Mouse (Mus musculus): ENCODE data around the gene Prelp. TPM values are rescaled to one million over a fixed set of nuclear protein-coding genes. Genes with fewer than 3 reads are reported as not detected.

Gene Prelp
- polyA plus RNA-seq, 1 experiment, result 13.3 TPM

DNA sequence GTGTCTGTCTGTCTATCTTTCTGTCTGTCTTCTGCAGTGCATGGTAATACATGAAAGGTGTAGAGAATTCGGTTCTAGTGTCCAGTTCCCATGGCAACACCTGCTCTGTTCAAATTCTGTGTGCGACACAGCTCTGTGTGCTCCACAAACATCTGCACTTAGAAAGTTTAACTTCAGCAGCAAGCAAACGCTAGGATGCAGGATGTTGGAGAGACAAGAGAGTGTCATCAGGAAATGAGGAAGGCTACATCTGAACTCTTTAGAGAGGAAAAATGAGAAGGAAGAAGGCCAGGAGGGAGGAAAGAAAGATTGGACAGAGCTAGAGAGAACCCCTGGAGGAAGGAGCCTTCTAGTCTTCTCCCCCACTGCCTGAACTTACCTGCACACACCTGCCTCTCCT, 338 bp downstream of the Prelp start:
- no peaks in the 10 kb centered on the region for H3K27me3 ChIP-seq (ENCODE audit: control insufficient read depth, insufficient read depth, low read length)
- no peak for DNase-seq
- H3K36me3 ChIP-seq (ENCODE audit: control insufficient read depth, insufficient read depth, low read length), result no peaks in the 10 kb centered on the region
- 59% methylated on average over 3 of the region's 3 CpGs for WGBS
- no peaks in the 10 kb centered on the region; the same call in 1 of the 2 replicates for H3K4me1 ChIP-seq (replicated peaks; ENCODE audit: control insufficient read depth, insufficient read depth, low read length)
- no peak overlapping the region for H3K4me3 ChIP-seq (ENCODE audit: control insufficient read depth, insufficient read depth, low read length)
- TF ChIP-seq CTCF (IDR thresholded peaks at IDR 0.05; ENCODE audit: borderline replicate concordance, control insufficient read depth, extremely low read depth, insufficient read depth, low read length, poor library complexity) (no peak), POLR2A (IDR thresholded peaks at IDR 0.05; ENCODE audit: control insufficient read depth, extremely low read depth, insufficient read depth, low read length, poor library complexity) (no peak)
- no peak overlapping the region for H3K27ac ChIP-seq (ENCODE audit: control insufficient read depth, insufficient read depth, low read length)

DNA sequence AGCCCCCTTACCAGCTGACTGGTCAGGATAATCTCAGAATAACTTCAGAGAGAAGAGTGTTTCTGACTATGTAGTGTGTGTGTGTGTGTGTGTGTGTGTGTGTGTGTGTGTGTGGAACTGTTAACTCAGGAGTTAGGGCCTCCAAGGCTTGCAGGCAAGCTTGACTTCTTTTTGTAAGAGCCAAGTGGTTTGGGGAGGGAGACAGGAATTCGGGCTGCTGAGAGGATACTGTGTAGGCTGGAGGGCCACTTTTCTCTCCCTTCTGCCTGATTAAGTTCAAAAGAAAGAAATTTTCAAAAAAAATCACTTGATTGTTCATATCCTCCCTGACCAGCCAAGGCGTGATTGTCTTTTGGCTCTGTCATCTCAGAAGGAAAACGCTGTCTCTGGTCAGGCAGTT, 813 bp downstream of the Prelp start:
- Histone ChIP-seq H3K27me3 (ENCODE audit: control insufficient read depth, insufficient read depth, low read length) (no peaks in the 10 kb centered on the region), H3K36me3 (ENCODE audit: control insufficient read depth, insufficient read depth, low read length) (no peaks in the 10 kb centered on the region), H3K4me3 (ENCODE audit: control insufficient read depth, insufficient read depth, low read length) (no peak overlapping the region), H3K27ac (ENCODE audit: control insufficient read depth, insufficient read depth, low read length) (no peak overlapping the region), H3K4me1 (replicated peaks; ENCODE audit: control insufficient read depth, insufficient read depth, low read length) (no peaks in the 10 kb centered on the region; the same call in 1 of the 2 replicates)
- no peak for TF ChIP-seq POLR2A (IDR thresholded peaks at IDR 0.05; ENCODE audit: control insufficient read depth, extremely low read depth, insufficient read depth, low read length, poor library complexity)
- no peak for TF ChIP-seq CTCF (IDR thresholded peaks at IDR 0.05; ENCODE audit: borderline replicate concordance, control insufficient read depth, extremely low read depth, insufficient read depth, low read length, poor library complexity)
- WGBS, result 74% methylated on average over 3 of the region's 3 CpGs
- no peak for DNase-seq

DNA sequence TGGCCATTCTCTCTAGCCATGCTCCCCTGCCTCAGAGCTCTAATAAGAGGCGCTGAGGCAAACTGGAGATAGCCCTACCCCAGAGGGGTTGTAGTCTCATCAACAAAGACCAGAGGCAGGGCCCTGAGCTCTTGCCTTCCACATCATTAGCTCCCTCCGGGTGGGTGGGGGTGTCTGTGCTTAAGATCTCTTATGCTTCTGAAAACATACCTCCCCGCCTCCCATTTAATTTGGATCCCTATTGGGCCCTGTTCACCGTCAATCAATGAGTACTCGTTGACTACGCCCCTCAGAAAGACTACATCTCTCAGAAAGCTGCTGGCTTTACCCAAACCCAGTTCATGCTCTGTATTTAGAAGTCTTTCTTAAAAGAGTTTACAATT, 3.1 kb downstream of the Prelp start:
- TF ChIP-seq CTCF (IDR thresholded peaks at IDR 0.05; ENCODE audit: borderline replicate concordance, control insufficient read depth, extremely low read depth, insufficient read depth, low read length, poor library complexity) (no peak), POLR2A (IDR thresholded peaks at IDR 0.05; ENCODE audit: control insufficient read depth, extremely low read depth, insufficient read depth, low read length, poor library complexity) (no peak)
- H3K27ac ChIP-seq (ENCODE audit: control insufficient read depth, insufficient read depth, low read length), result no peak overlapping the region
- H3K4me1 ChIP-seq (replicated peaks; ENCODE audit: control insufficient read depth, insufficient read depth, low read length), result no peaks in the 10 kb centered on the region; the same call in 1 of the 2 replicates

DNA sequence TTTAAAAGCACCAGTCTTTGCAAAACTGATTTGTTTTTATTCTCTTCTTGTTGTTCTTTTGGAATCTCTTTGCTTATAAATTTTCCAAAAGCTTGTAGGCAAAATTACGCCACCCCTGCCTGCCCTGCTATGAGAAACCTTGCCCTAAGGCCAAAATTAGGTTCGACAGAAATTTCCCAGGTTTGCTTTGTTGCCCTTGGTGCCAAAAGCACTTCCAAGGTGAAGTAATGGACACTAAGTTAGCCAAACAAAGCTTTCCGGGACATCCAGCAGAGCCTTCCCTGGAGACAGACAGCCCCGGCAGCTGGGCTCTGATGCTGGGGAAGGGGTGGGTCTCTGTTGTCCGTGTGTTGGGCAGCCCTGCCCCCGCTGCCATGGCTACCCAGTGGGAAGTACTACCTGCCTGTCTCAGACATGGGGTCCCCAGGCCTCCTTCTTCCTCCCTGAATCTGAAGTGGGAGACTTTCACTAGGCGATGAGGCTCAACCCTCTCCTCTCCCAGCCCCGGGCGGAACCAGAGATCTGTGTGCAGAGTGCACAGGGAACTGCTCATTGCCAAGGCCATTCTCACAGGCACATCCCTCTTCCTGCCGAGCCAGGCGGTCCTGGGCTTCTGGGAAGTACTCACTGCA, 3.6 kb downstream of the Prelp start:
- Histone ChIP-seq H3K27me3 (ENCODE audit: control insufficient read depth, insufficient read depth, low read length) (no peaks in the 10 kb centered on the region), H3K36me3 (ENCODE audit: control insufficient read depth, insufficient read depth, low read length) (no peaks in the 10 kb centered on the region), H3K4me3 (ENCODE audit: control insufficient read depth, insufficient read depth, low read length) (no peak overlapping the region), H3K4me1 (replicated peaks; ENCODE audit: control insufficient read depth, insufficient read depth, low read length) (no peaks in the 10 kb centered on the region; the same call in 1 of the 2 replicates), H3K27ac (ENCODE audit: control insufficient read depth, insufficient read depth, low read length) (no peak overlapping the region)
- no peak for DNase-seq
- WGBS, result 84% methylated on average over 11 of the region's 11 CpGs
- TF ChIP-seq POLR2A (IDR thresholded peaks at IDR 0.05; ENCODE audit: control insufficient read depth, extremely low read depth, insufficient read depth, low read length, poor library complexity), result no peak
- TF ChIP-seq CTCF (IDR thresholded peaks at IDR 0.05; ENCODE audit: borderline replicate concordance, control insufficient read depth, extremely low read depth, insufficient read depth, low read length, poor library complexity), result no peak

More for the DNA sequence above, 3.1 kb downstream of the Prelp start:
- WGBS, result 85% methylated on average over 6 of the region's 6 CpGs
- Histone ChIP-seq H3K27me3 (ENCODE audit: control insufficient read depth, insufficient read depth, low read length) (no peaks in the 10 kb centered on the region), H3K36me3 (ENCODE audit: control insufficient read depth, insufficient read depth, low read length) (no peaks in the 10 kb centered on the region), H3K4me3 (ENCODE audit: control insufficient read depth, insufficient read depth, low read length) (no peak overlapping the region)
- DNase-seq, result no peak

DNA sequence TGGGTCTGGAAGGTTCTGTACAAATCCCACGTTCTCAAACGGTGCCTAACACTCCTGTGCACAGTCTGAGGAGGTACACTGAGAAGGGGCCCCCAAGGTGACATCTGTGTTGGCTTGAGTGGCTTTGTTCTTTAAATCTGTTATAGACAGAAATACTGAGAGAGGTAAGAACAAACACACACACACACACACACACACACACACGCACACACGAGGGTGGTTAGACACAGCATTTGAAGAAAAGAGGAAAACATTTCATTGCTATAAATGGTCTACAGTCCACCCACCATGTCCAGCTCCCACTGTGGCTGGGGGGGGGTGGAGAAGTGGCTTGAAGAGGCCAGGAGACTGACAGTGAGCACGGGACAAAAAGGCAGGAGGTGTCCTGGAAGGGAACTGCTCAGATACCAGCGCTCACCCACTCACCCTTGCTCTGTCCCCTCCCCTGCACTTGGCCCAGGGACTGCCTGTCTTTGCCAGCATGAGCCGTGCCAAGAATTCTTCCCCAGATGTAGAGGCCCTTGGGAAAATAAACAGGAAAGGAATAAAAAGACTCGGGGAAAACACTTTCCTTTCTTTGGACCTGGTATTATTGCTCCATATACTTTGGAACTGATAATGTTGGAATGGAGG, 5.4 kb downstream of the Prelp start:
- no peak for DNase-seq
- H3K27ac ChIP-seq (ENCODE audit: control insufficient read depth, insufficient read depth, low read length), result no peak overlapping the region
- no peak overlapping the region for H3K4me3 ChIP-seq (ENCODE audit: control insufficient read depth, insufficient read depth, low read length)
- no peaks in the 10 kb centered on the region for H3K36me3 ChIP-seq (ENCODE audit: control insufficient read depth, insufficient read depth, low read length)
- H3K27me3 ChIP-seq (ENCODE audit: control insufficient read depth, insufficient read depth, low read length), result no peaks in the 10 kb centered on the region
- WGBS, result 58% methylated on average over 8 of the region's 8 CpGs
- H3K4me1 ChIP-seq (replicated peaks; ENCODE audit: control insufficient read depth, insufficient read depth, low read length), result no peaks in the 10 kb centered on the region
- TF ChIP-seq CTCF (IDR thresholded peaks at IDR 0.05; ENCODE audit: borderline replicate concordance, control insufficient read depth, extremely low read depth, insufficient read depth, low read length, poor library complexity) (no peak), POLR2A (IDR thresholded peaks at IDR 0.05; ENCODE audit: control insufficient read depth, extremely low read depth, insufficient read depth, low read length, poor library complexity) (no peak)

DNA sequence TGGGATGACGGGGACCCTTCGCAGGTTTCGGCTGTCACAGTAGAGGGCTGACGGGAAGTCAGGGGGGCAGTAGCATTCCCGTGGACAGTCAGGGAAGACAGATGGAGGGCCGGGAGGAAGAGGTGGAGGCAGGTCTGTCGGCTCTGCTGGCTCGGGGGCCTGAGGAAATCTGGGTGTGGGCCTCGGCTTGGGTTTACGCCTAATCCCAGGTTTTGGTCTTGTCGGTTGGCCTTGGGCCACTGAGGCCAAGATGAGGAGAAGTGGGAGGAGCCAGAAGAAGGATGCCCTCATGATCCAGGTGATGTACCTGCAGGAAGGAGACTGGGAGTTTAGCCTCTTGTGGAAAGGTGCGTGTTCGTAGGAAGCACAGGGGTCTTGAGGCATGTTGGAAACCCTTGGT, 6.1 kb downstream of the Prelp start:
- WGBS, result 96% methylated on average over 13 of the region's 13 CpGs
- no peaks in the 10 kb centered on the region for H3K27me3 ChIP-seq (ENCODE audit: control insufficient read depth, insufficient read depth, low read length)
- H3K4me3 ChIP-seq (ENCODE audit: control insufficient read depth, insufficient read depth, low read length), result no peak overlapping the region
- no peaks in the 10 kb centered on the region for H3K36me3 ChIP-seq (ENCODE audit: control insufficient read depth, insufficient read depth, low read length)
- no peak for DNase-seq
- no peak for TF ChIP-seq CTCF (IDR thresholded peaks at IDR 0.05; ENCODE audit: borderline replicate concordance, control insufficient read depth, extremely low read depth, insufficient read depth, low read length, poor library complexity)
- no peak for TF ChIP-seq POLR2A (IDR thresholded peaks at IDR 0.05; ENCODE audit: control insufficient read depth, extremely low read depth, insufficient read depth, low read length, poor library complexity)
- H3K4me1 ChIP-seq (replicated peaks; ENCODE audit: control insufficient read depth, insufficient read depth, low read length), result no peaks in the 10 kb centered on the region
- H3K27ac ChIP-seq (ENCODE audit: control insufficient read depth, insufficient read depth, low read length), result no peak overlapping the region
